Mouse (Mus musculus): Measurements from ENCODE around the gene 2610318N02Rik. TPM values are rescaled to one million over a fixed set of nuclear protein-coding genes. Genes with fewer than 3 reads are reported as not detected.

The 2610318N02Rik gene
- total RNA-seq, 2 experiments from 2014 or later: 0.97 to 1.2 TPM

Small RNA genes within 50 kb of the gene (microRNA-seq; reads per million reads assigned to microRNA genes)
- gene Mir130b: 117 to 153 reads per million in 2 experiments
- gene Mir301b: 1.1 to 7.7 reads per million in 2 experiments

Other genes starting within 250 kb of the 2610318N02Rik start
- gene Ppm1f, start 228.7 kb downstream of the 2610318N02Rik start, total RNA-seq (2021): 10 to 100 TPM; 29.2 to 31.6 TPM
- 100 to 1,000 TPM; 453 to 458 TPM for gene Mapk1, start 141.8 kb downstream of the 2610318N02Rik start, total RNA-seq (2021)
- 10 to 100 TPM; 40.6 to 50.1 TPM for gene Ypel1, start 55.5 kb downstream of the 2610318N02Rik start, total RNA-seq (2021)
- 10 to 100 TPM; 89.8 to 89.9 TPM for gene Ppil2, start 13.9 kb downstream of the 2610318N02Rik start, total RNA-seq (2021)
- 10 to 100 TPM; 15.8 to 24.9 TPM for gene Sdf2l1, start 7.2 kb upstream of the 2610318N02Rik start, total RNA-seq (2021)
- gene Ydjc, start 19.5 kb upstream of the 2610318N02Rik start, total RNA-seq (2021): 10 to 100 TPM; 33.6 to 34.8 TPM
- 1 to 10 TPM; 3.0 to 3.3 TPM for gene Ccdc116, start 22.1 kb upstream of the 2610318N02Rik start, total RNA-seq (2021)
- gene Ube2l3, start 77.5 kb upstream of the 2610318N02Rik start, total RNA-seq (2021): 100 to 1,000 TPM; 157 to 159 TPM
- 1 to 10 TPM; 2.5 to 3.1 TPM for gene Rimbp3, start 83.4 kb upstream of the 2610318N02Rik start, total RNA-seq (2021)
- gene Hic2, start 108.4 kb upstream of the 2610318N02Rik start, total RNA-seq (2021): 1 to 10 TPM; 4.3 to 4.4 TPM
- gene Tmem191c, start 150.9 kb upstream of the 2610318N02Rik start, total RNA-seq (2021): 100 to 1,000 TPM in 1 of 2 experiments, 10 to 100 TPM in 1; 86.7 to 100 TPM
- under 1 TPM; 0.60 to 0.92 TPM for gene Serpind1, start 206.2 kb upstream of the 2610318N02Rik start, total RNA-seq (2021)

All from layer of hippocampus, postnatal 14 days (tissue).